Mouse (Mus musculus): ENCODE measurements around the gene Med27.
"Not testable (repeated sequence)": the region's sequence is repeated elsewhere in the genome, so short reads cannot be mapped to it uniquely, and the experiment has no call there.

Gene Med27

GRCm38 (mm10) chr2:29519402-29519801 is 172.8 kb downstream of the Med27 start:
- DNase-seq (ENCODE audit: low read depth, low spot score) = no peak

DNA sequence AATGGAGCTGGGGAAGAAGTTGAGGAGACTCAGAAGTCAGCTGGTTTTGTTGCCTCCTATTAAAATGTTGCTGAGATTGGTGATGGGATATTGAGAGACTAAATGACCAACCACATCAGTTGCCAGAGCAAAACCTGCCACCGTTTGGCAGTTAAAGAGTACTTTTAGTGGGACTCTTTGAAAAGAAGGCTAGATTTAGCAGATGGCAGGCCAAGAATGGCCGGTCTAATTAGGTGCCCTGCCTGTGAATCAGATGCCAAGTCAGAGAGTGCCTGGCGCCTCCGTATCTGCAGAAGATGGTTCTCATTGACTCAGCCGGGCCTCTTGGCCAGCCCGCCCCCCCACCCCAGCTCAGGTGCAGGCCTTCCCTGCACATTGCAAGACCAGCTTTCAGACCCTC is 173.6 kb downstream of the Med27 start:
- DNase-seq (ENCODE audit: low read depth, low spot score) = no peak

DNA sequence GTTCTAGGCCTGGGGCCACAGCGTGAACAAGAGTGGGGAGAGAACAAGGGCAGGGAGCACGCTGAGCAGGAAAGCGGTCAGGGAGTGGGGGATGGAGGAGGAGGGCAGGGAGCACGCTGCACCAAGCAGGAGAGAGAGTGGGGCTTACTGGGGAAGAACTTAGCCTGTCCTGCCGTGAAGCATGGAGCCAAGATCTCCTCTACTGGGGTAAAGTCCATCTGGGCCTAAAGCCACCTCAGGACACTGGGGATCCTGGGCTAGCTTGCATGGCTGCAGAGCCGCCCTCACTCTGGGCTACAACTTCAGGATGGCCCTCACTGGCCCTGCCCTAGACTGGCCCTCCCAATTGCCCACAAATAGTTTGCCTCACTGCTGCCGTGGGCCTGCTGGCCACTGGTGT is 174.9 kb downstream of the Med27 start:
- no peak for DNase-seq (ENCODE audit: low read depth, low spot score)

DNA sequence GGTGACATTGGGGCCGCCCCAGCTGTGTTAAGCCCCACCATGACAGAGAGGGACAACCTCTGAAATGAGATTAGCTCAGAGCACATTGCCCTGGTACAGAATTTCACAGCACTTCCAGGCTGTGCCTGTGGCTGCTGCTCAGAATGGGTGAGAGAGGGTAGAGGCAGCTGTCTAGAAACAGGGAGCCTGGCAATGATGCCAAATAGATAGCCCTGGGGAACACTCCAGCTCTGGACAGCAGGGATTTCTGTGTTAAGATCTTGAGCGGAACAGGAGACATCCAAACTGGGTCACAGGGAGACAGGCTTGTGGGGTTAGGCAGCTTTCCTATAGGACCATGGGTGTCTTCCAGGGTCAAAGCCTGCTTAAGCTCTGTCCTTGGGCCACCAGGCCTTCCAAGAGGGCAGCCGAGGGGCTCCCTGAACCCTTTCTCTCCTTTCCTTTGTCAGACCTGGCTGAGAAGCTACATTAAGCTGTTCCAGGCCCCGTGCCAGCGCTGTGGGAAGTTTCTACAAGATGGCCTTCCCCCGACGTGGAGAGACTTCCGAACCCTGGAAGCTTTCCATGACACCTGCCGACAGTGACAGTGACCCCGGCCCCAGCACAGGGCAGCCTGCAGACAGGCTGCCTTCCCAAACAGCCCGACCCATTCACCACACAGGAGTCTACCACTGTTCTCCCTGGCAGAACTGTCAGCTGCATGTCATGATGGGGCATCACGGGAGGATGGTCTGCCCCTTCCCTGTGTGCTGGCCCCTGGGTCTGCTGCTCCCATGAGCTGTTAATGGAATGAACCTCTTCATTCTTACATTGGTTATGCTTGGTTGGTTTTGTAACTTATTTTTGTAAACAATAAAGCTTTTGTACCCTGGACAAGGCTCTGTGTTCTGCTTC is 177.5 kb downstream of the Med27 start:
- DNase-seq (ENCODE audit: low read depth, low spot score) = no peak

DNA sequence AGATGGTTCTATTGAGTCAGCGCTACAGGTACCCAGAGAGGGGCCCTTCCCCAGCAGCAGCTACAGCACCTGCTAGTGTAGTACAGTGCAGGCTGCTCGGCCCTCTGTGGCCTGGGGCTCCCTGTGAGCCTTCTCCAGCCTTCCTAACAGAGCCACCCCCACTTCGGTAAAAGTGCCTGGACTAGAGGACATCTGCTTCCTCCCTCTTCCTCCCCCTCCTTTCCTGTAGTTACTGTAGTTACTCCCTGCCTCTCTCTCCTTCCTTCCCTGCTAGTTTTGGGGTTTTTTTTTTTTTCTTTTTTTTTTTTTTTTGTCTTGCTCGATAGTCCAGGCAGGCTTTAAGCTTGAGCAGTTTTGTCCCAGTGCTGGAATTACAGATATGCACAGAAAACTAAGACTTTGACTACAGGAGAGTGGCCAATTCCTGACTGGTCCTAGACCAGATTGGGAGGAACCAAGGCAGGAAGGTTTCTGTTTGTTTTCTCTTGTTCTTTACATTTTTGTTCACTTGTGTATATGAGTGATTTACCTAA is 178.7 kb downstream of the Med27 start:
- DNase-seq (ENCODE audit: low read depth, low spot score) = no peak

- peak; percentile 50 for DNase-seq (ENCODE audit: low read depth, low spot score)
Observed at GRCm38 (mm10) chr2:29526266-29526665, 179.6 kb downstream of the Med27 start.

DNA sequence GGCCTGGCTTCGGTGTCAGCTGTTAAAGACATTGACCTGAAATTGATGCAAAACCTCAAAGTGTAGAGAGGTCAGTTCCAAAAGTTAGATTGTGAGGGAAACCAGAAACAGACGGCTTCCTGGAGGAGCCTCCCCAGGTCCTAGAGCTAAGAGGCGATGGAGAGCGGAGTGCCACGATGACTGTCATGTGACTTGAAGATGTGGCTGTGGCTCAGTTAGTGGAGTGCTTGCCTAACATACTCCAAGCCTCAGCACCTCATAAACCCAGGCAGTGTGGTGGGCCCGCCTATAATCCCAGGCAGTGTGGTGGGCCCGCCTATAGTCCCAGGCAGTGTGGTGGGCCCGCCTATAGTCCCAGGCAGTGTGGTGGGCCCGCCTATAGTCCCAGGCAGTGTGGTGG is 180.9 kb downstream of the Med27 start:
- DNase-seq (ENCODE audit: low read depth, low spot score) = not testable (repeated sequence)

- no peak for DNase-seq (ENCODE audit: low read depth, low spot score)
Observed at GRCm38 (mm10) chr2:29528811-29529210, 182.2 kb downstream of the Med27 start.

- not testable (repeated sequence) for DNase-seq (ENCODE audit: low read depth, low spot score)
Observed at GRCm38 (mm10) chr2:29529788-29530187, 183.2 kb downstream of the Med27 start.

DNA sequence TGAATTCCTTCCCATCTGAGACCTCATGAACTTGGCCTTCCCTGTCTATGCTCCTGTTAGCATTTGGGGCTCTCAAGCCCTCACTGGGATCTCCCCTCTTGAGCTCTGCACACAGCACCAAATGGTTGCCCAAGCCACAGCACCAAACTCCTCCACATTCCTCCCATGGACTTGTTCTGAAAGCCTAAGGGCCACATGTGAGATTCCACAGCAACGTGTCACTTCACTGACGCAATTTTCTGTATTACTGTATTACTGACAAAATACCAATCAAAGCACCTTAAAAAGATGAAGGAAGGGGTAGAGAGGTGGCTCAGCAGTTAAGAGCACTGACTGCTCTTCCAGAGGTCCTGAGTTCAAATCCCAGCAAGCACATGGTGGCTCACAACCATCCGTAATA is 185.6 kb downstream of the Med27 start:
- no peak for DNase-seq (ENCODE audit: low read depth, low spot score)

GRCm38 (mm10) chr2:29532921-29533320 is 186.3 kb downstream of the Med27 start:
- DNase-seq (ENCODE audit: low read depth, low spot score) = no peak

GRCm38 (mm10) chr2:29535566-29536244 is 189.1 kb downstream of the Med27 start:
- DNase-seq (ENCODE audit: low read depth, low spot score) = no peak

DNA sequence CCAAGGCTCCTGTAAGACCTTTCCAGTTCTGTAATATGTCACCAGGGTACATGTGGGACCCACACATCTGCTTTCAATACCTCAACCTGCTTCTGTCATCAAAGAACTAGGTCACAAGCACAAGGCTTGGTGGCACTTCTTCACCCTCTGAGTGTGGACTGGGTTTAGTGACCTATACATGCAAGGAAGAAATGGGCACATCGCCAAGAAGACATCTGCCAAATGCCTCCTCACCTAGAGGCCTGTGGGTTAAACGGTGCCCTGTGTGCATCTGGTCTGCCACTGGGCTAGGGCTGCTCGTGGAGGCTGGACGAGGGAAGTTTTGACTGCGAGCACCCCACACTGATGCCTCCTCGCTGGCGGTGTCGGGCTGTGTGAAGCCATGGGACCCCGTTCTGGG is 189.9 kb downstream of the Med27 start:
- DNase-seq (ENCODE audit: low read depth, low spot score) = no peak

DNA sequence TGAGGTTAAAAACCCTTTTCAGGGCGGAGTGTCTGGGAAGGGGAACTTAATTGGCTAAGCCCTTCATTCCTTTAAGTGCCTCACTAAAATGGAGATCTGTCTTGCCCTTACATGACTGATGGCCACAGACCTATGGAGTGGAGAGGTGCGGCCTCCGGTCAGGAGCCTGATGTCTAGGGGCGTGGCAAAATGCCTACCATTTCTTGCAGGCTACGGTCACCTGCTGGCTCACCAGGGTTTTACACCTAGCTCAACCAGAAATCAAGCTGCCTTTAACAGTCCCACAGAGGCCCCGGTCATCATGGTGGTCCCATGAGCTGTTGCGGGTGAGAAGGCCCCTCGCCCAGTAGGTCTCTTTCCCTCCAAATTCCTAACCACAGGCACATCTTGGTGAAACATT is 190.7 kb downstream of the Med27 start:
- DNase-seq (ENCODE audit: low read depth, low spot score) = no peak

DNA sequence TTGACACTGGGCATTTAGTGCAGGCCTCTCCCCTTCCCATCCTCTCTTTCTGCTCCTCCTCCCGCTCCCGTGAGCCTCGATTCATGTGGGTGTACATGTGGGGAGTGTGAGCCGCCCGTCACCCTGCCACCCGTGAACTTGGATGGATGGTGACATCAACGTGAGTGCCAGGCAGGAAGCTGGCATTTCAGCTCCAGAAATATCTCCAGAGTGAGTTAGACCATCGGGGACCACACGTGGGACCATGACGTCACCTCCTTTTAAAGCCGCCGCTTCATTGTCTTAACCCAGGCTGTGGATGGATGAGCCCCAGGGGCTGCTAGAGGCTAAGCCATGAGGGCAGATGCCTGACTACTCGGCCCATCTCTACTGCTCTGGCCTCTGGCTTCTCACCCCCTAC is 195.4 kb downstream of the Med27 start:
- DNase-seq (ENCODE audit: low read depth, low spot score) = no peak

GRCm38 (mm10) chr2:29546571-29546970 is 200.0 kb downstream of the Med27 start:
- DNase-seq (ENCODE audit: low read depth, low spot score) = no peak

GRCm38 (mm10) chr2:29551816-29552585 is 205.4 kb downstream of the Med27 start:
- no peak for DNase-seq (ENCODE audit: low read depth, low spot score)

DNA sequence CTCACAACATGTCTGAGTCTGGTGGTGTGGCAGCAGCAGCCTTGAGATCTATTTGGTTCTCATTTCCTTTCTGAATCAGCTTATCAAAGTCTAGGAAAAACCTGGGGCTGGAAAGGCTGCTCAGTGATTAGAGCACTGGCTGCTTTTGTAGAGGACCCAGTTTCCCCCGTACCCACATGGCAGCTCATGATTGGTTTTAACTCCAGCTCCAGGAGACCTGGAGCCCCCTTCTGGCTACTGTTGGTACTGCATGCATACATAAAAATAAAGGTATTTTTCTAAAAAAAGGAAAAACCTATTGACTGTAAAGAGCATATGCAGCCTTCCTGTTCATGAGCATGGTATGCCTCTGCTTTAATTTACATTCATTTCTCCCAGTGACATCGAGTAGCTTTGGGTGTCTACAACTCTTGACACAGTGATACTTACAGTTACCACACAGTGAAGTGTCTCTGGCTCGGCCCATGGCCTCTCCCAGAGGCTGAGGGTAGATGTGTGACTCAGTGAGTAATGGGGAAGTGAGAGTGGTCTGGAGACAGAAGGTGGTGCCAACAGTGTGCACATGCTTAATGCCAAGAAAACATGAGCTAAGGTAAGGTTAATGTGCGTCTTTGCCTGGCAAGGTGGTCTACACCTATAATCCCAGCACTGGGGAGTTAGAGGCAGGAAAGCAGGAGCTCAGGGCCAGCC is 207.5 kb downstream of the Med27 start:
- no peak for DNase-seq (ENCODE audit: low read depth, low spot score)

- no peak for DNase-seq (ENCODE audit: low read depth, low spot score)
Observed at GRCm38 (mm10) chr2:29558561-29558960, 211.9 kb downstream of the Med27 start.

GRCm38 (mm10) chr2:29559955-29560354 is 213.3 kb downstream of the Med27 start:
- DNase-seq (ENCODE audit: low read depth, low spot score) = no peak

- no peak for DNase-seq (ENCODE audit: low read depth, low spot score)
Observed at GRCm38 (mm10) chr2:29561468-29561867, 214.8 kb downstream of the Med27 start.
